Mouse (Mus musculus): Measurements from ENCODE around the gene Tsfm.

The Tsfm gene

GRCm38 (mm10) chr10:127041774-127042338 lies 11.2 kb upstream of the Tsfm start:
- DNase-seq (ENCODE audit: low read depth, low spot score): peak; percentile 94

DNA sequence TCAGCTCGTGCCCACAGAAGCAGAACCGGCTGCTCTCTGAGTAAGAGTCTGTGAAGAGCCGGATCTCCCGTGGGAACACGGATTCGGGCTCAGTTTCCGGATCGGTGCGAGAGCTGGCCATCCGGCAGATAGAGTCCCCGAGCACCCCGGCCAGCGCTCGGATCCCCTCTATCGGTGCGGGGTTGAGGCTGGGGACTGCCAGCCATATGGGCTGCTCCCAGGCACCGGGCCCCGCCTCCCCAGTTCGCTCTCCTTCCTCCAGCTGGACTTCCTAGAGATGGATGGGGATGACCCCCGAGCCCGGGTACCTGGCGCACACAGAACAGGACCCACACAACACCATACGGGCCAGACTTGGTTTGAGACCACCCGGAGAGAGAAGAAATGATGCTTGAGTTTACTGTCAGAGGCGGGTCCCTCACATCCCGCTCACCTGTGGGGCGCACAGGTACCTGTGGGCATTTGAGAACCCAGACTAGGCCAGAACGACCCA lies 10.7 kb upstream of the Tsfm start, which contains the start of the genes Mettl1 and Eef1akmt3:
Gene Mettl1, plus strand, starts transcription at position 141 of the 493 bp plus-strand sequence.
Gene Eef1akmt3, minus strand, starts transcription at position 240 of the 493 bp plus-strand sequence.
- DNase-seq (ENCODE audit: low read depth, low spot score): no peak

- no peak for DNase-seq (ENCODE audit: low read depth, low spot score)
Measured at GRCm38 (mm10) chr10:127040569-127041214, 10.1 kb upstream of the Tsfm start.

DNA sequence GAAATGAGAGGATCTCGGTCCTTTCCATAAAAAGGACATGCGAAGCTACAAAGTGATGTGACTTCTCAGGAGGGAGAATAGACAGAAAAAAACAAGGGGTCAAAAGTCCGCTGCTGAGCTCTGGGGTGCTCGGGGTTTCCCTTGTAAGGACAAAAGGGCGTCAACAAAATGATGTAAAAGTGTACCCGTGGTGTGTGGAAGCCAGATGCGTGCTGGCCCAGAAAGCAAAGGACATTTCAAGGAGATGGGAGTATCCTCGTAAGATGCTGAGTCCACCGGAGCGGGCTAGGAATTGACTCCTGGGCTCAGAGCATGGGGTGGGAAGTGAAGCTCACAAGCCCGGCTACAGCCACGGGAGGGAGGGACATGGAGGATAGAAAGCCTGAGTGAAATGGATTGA lies 7.0 kb upstream of the Tsfm start:
- no peak for DNase-seq (ENCODE audit: low read depth, low spot score)

DNA sequence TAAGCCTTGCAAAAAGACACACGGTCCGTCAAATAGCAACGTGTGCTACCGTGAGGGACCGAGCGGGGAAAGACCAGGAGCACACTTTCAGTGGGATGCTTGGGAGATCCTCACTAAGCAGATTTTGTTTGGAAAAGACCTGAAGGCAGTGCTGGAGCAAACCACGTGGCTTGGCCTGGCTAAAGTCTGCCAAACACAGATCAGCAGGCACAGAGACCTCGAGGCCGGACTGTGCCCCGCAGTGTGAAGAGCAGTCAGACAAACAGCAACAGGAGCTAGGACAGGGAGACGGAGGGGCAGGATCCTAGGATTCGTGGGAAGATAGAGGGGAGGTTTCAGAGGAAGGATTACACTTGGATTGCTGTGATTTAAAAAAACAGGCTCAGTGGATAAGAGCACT lies 5.6 kb upstream of the Tsfm start:
- no peak for DNase-seq (ENCODE audit: low read depth, low spot score)

- no peak for DNase-seq (ENCODE audit: low read depth, low spot score)
Measured at GRCm38 (mm10) chr10:127033301-127033741, 2.7 kb upstream of the Tsfm start.

- no peak for DNase-seq (ENCODE audit: low read depth, low spot score)
Measured at GRCm38 (mm10) chr10:127018422-127018821, 12.2 kb downstream of the Tsfm start.

- DNase-seq (ENCODE audit: low read depth, low spot score): no peak
Measured at GRCm38 (mm10) chr10:127017071-127017470, 13.6 kb downstream of the Tsfm start.

- DNase-seq (ENCODE audit: low read depth, low spot score): no peak
Measured at GRCm38 (mm10) chr10:127016488-127016887, 14.2 kb downstream of the Tsfm start.

- DNase-seq (ENCODE audit: low read depth, low spot score): no peak
Measured at GRCm38 (mm10) chr10:127003806-127004205, 26.8 kb downstream of the Tsfm start.

GRCm38 (mm10) chr10:127003334-127003733 lies 27.3 kb downstream of the Tsfm start:
- no peak for DNase-seq (ENCODE audit: low read depth, low spot score)

DNA sequence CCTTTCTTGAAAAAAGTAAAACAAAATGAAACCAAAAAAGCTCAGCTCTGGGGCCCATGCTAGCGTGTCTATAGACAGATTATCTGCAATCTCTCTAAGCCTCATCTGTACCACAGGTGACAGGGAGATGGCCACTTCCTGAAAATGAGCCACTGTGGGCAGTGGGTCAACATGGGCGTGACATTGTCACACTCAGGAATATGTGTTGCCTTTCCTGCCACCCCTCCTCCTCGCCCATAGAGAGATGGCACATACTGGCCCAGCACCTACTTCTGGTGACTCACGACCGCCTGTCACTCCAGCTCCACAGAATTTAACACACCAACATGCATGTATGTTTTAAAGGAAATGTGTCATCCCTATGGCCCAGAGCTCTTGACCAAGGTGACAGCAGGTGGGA lies 27.9 kb downstream of the Tsfm start:
- DNase-seq (ENCODE audit: low read depth, low spot score): no peak

DNA sequence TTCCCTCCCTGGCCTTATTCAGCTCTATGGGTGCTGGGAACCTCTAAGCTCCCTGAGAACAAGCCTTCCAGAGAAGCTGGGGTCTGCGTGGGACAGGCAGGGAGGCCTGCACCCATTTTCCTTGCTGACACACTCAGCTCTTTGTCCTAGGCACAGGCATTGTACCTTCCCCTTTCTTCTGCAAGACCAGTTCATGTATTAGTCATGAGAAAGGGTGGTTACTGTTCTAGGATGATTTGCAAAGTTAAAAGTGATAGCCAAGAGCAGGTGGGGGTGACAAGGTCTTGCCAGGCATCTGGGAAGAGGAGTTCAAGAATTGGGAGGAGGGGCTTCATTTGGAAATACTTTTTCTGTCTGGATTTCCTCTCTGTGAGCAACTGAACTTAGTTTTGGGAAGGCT lies 28.6 kb downstream of the Tsfm start:
- DNase-seq (ENCODE audit: low read depth, low spot score): no peak

- no peak for DNase-seq (ENCODE audit: low read depth, low spot score)
Measured at GRCm38 (mm10) chr10:127001297-127001696, 29.3 kb downstream of the Tsfm start.

DNA sequence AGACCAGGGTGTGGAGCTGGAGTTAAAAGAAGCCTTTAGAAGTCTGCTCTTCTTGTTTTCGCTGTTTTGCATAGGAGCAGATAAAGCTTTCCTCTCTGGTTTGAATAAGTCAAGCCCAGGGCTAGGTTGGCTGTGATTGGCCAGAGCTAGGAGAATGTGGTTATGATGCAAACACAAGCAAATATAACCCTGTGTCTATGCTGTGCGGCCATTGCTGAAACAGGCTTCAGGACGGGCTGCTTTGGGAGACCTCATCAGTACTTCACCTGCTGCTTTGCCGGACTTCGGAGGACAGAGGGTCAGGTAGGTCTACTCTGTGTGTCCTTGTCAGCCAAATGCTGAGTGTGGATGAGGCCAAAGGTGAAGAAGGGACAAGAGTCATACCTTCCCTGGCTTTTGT lies 30.1 kb downstream of the Tsfm start, which contains the start of gene Avil:
Gene Avil, plus strand, starts transcription at position 181 of the 400 bp plus-strand sequence.
- no peak for DNase-seq (ENCODE audit: low read depth, low spot score)

GRCm38 (mm10) chr10:126997340-126998113 lies 33.1 kb downstream of the Tsfm start:
- no peak for DNase-seq (ENCODE audit: low read depth, low spot score)

- DNase-seq (ENCODE audit: low read depth, low spot score): no peak
Measured at GRCm38 (mm10) chr10:126993621-126994020, 37.0 kb downstream of the Tsfm start.

DNA sequence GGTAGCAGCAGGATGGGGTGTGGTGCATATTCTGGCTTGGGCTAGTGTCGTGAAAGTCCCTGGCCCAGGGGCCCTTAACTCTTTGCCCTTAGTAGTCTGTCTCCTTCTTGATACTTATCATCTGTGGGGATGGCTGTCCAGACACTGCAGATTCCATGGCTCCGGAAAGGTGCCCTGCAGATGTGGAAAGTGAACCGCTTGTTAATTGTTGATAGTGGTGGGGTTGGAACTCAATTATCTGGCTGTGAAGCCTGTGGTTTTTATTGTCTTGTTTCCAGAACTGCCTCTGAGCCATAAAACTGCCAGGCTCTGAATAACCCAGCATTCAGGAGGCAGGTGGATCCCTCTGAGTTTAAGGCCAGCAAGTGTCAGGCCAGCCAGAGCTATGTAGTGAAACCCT lies 39.0 kb downstream of the Tsfm start:
- DNase-seq (ENCODE audit: low read depth, low spot score): no peak

- DNase-seq (ENCODE audit: low read depth, low spot score): peak; percentile 92
Measured at GRCm38 (mm10) chr10:126990313-126991056, 40.2 kb downstream of the Tsfm start.

DNA sequence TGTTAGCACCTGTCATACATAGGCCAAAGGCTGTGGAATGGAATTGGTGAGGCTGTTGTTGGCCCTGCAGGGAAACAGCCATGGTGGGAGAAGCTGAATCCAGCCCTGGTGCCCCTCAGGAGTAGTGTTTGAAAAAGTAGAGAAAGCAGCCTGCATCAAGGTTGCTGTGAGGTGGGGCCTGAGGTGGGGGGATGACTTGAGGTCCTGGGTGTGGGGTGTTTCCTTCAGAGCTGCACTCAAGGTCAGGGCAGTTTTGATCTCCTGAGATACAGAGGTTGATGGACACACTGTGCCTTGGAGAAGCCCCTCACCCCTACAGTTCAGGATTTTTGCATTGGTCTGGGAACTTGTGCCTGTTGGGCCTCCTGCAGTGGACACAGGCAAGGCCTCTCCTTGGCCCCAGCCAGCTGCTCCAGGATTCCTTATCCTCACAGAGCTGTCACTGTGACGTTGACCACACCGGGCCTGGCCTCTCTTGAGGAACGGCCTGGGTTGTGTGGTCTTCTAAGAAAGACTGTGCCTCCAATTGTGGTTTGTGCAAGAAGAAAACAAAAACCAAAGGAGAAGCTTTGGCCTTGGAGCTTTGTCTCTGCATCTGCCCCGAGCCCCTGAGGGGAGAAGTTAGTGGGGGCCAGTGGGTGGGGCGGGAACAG lies 42.0 kb downstream of the Tsfm start:
- DNase-seq (ENCODE audit: low read depth, low spot score): no peak

All from mesoderm, embryonic 11.5 days (tissue).